Mouse (Mus musculus): ENCODE data around the gene Myo1e.

- TF ChIP-seq GATA1 (IDR thresholded peaks at IDR 0.05; ENCODE audit: low read length) (no peak), TAL1 (IDR thresholded peaks at IDR 0.05; ENCODE audit: low read length) (no peak)
Measured at GRCm38 (mm10) chr9:70243241-70243640, 36.1 kb downstream of the Myo1e start.
